8 mouse cellular contexts compared by ENCODE assay signal in genomic region chr10:9901071-9901696, GRCm38 (mm10). TPM values are rescaled to one million over a fixed set of nuclear protein-coding genes. Genes with fewer than 3 reads are reported as not detected.
DNase-seq lines count a peak whose midpoint lies in the region; ATAC-seq and TF ChIP-seq lines count a peak whose summit lies in the region.

TSS of gene Stxbp5 (minus strand) at chr10:9901079.

- H3K4me2 ChIP-seq in embryonic facial prominence, embryonic 12.5 days (replicated peaks), result peak within 1 kb of the TSS; percentile 85
- peak within 1 kb of the TSS; percentile 86 for H3K4me2 ChIP-seq in midbrain, embryonic 12.5 days (replicated peaks)

- peak within 1 kb of the TSS; percentile 79 for H3K4me3 ChIP-seq in embryonic facial prominence, embryonic 12.5 days
- H3K4me3 ChIP-seq in limb, embryonic 10.5 days, result peak within 1 kb of the TSS; percentile 92
- peak within 1 kb of the TSS; percentile 86 for H3K4me3 ChIP-seq in midbrain, embryonic 12.5 days
- peak within 1 kb of the TSS; percentile 72 for H3K4me3 ChIP-seq in small intestine, adult 2 months (ENCODE audit: low read depth, low read length)

- H3K27me3 ChIP-seq in embryonic facial prominence, embryonic 12.5 days, result no peaks in the 10 kb centered on the region
- no peaks in the 10 kb centered on the region for H3K27me3 ChIP-seq in limb, embryonic 10.5 days (ENCODE audit: low read depth, poor library complexity, severe bottlenecking)
- no peaks in the 10 kb centered on the region for H3K27me3 ChIP-seq in midbrain, embryonic 12.5 days
- no peaks in the 10 kb centered on the region for H3K27me3 ChIP-seq in small intestine, adult 2 months (ENCODE audit: control insufficient read depth, insufficient read depth, low read length)

- no peak for TF ChIP-seq CTCF in small intestine, adult 2 months (IDR thresholded peaks at IDR 0.05; ENCODE audit: extremely low read depth, insufficient read length, insufficient replicate concordance, low read depth, low read length)

- no peaks in the 10 kb centered on the region for H3K36me3 ChIP-seq in embryonic facial prominence, embryonic 12.5 days
- H3K36me3 ChIP-seq in limb, embryonic 10.5 days, result no peaks in the 10 kb centered on the region
- no peaks in the 10 kb centered on the region for H3K36me3 ChIP-seq in midbrain, embryonic 12.5 days
- peaks cover 2% of the 10 kb centered on the region; the same call in 1 of the 2 replicates for H3K36me3 ChIP-seq in small intestine, adult 2 months (ENCODE audit: control insufficient read depth, insufficient read depth, low read length)

- peak; percentile 57 for TF ChIP-seq POLR2A in small intestine, adult 2 months (IDR thresholded peaks at IDR 0.05; ENCODE audit: low read depth, low read length)

- peak within 1 kb of the TSS; percentile 90 for H3K27ac ChIP-seq in embryonic facial prominence, embryonic 12.5 days
- H3K27ac ChIP-seq in limb, embryonic 10.5 days, result peak within 1 kb of the TSS; percentile 97
- peak within 1 kb of the TSS; percentile 98 for H3K27ac ChIP-seq in midbrain, embryonic 12.5 days (replicated peaks)
- H3K27ac ChIP-seq in small intestine, adult 2 months (ENCODE audit: insufficient read depth, low read depth, low read length), result peak within 1 kb of the TSS; percentile 80

- no peaks in the 10 kb centered on the region for H3K9me3 ChIP-seq in embryonic facial prominence, embryonic 12.5 days
- no peaks in the 10 kb centered on the region for H3K9me3 ChIP-seq in limb, embryonic 10.5 days (replicated peaks)
- no peaks in the 10 kb centered on the region for H3K9me3 ChIP-seq in midbrain, embryonic 12.5 days

- ATAC-seq in embryonic facial prominence, embryonic 12.5 days (ENCODE audit: insufficient number of reproducible peaks, insufficient read depth, low FRiP score, low TSS enrichment), result peak; percentile 70
- peak; percentile 84 for ATAC-seq in midbrain, embryonic 12.5 days (ENCODE audit: low FRiP score, low read depth)

- peaks cover 7% of the 10 kb centered on the region; the same call in 1 of the 2 replicates for H3K4me1 ChIP-seq in embryonic facial prominence, embryonic 12.5 days
- peaks cover 19% of the 10 kb centered on the region for H3K4me1 ChIP-seq in limb, embryonic 10.5 days
- peaks cover 16% of the 10 kb centered on the region for H3K4me1 ChIP-seq in midbrain, embryonic 12.5 days
- H3K4me1 ChIP-seq in small intestine, adult 2 months (ENCODE audit: control insufficient read depth, insufficient read depth, insufficient read length, low read length), result no peaks in the 10 kb centered on the region; the same call in none of the 2 replicates

- under 1% methylated on average over 51 of the region's 52 CpGs for WGBS in embryonic facial prominence, embryonic 12.5 days
- under 1% methylated on average over 52 of the region's 52 CpGs for WGBS in limb, embryonic 10.5 days
- under 1% methylated on average over 50 of the region's 52 CpGs for WGBS in midbrain, embryonic 12.5 days
- under 1% methylated on average over 52 of the region's 52 CpGs for WGBS in small intestine, adult 2 months

- peak within 1 kb of the TSS; percentile 89 for H3K9ac ChIP-seq in embryonic facial prominence, embryonic 12.5 days
- H3K9ac ChIP-seq in midbrain, embryonic 12.5 days (replicated peaks), result peak within 1 kb of the TSS; percentile 94

- DNase-seq in 416B (ENCODE audit: low read depth), result peak; percentile 82
- DNase-seq in adrenal gland, postnatal 36 days, result peak; percentile 88 to 91
- DNase-seq in heart, adult 11 months, result peak; percentile 99
- DNase-seq in kidney, adult 18-20 months, result peak; percentile 88
- peak; percentile 90 for DNase-seq in limb, embryonic 10.5 days (ENCODE audit: low spot score)

RNA-seq across cellular contexts. Expression of gene Stxbp5, which starts in this region (rescaled TPM):
- total RNA-seq in adrenal gland, postnatal 36 days (2021), result 10 to 100 TPM; 23.5 to 28.4 TPM
- 6.8 and 7.0 TPM in 2 replicates for polyA plus RNA-seq in embryonic facial prominence, embryonic 12.5 days (2016; fragmentation: Nextera tagmentation; extraction: Ambion mirVana)
- polyA plus RNA-seq in limb, embryonic 10.5 days (2016; fragmentation: Nextera tagmentation; extraction: Ambion mirVana), result 3.5 and 3.7 TPM in 2 replicates
- 9.7 and 9.9 TPM in 2 replicates for polyA plus RNA-seq in midbrain, embryonic 12.5 days (2016; fragmentation: Nextera tagmentation; extraction: Ambion mirVana)
- polyA plus RNA-seq in small intestine, adult 2 months (2012; rRNA removed), result 7.4 and 21.3 TPM in 2 replicates

Comparison
In these comparisons a context has a peak if more than half of its experiments do, and no peak if none do; other contexts are left out.
1. Peak in every context shown above with its lines: DNase-seq, ATAC-seq, H3K4me3 ChIP-seq and H3K27ac ChIP-seq.